Mouse (Mus musculus) heart, postnatal 0 days (tissue): ENCODE results near the gene Zmym3.

Source experiments
- CTCF ChIP-seq: IDR thresholded peaks from 2 replicates; pipeline ENCODE4 v1.5.1; 2016; ENCODE audit warnings: antibody characterized with exemption, control low read depth, low read depth
- EP300 ChIP-seq: IDR thresholded peaks from 2 replicates; pipeline ENCODE4 v1.6.1; 2016; ENCODE audit warnings: antibody characterized with exemption, low read depth

- TF ChIP-seq CTCF = no peak
- TF ChIP-seq EP300 = no peak
Measured at GRCm38 (mm10) chrX:101377076-101377475, 43.6 kb downstream of the Zmym3 start.
